Mouse (Mus musculus): Measurements from ENCODE around the gene Lrrc74b. TPM values are rescaled to one million over a fixed set of nuclear protein-coding genes. Genes with fewer than 3 reads are reported as not detected.
A peak's percentile ranks its signal among the peaks of the same experiment; 100 is the strongest.
"Not testable (repeated sequence)": the region's sequence is repeated elsewhere in the genome, so short reads cannot be mapped to it uniquely, and the experiment has no call there.

Lrrc74b gene
- polyA plus RNA-seq, 1 experiment from 2014 or later = 0.52 TPM

- Histone ChIP-seq H3K27ac (ENCODE audit: low read depth, low read length) (0 out of 2 replicates have a peak overlapping the region, but pooled peaks have one; percentile 20), H3K27me3 (ENCODE audit: control insufficient read depth, insufficient read depth, low read length) (no peaks in the 10 kb centered on the region; the same call in 1 of the 2 replicates), H3K4me2 (replicated peaks; ENCODE audit: low read depth, low read length) (0 out of 2 replicates have a peak overlapping the region, but pooled peaks have one; percentile 25), H3K9me3 (ENCODE audit: control insufficient read depth, low read length) (no peaks in the 10 kb centered on the region), H3K36me3 (ENCODE audit: control insufficient read depth, insufficient read depth, low read length) (no peaks in the 10 kb centered on the region), H3K4me3 (ENCODE audit: low read depth, low read length) (no peak overlapping the region), H3K4me1 (replicated peaks; ENCODE audit: control insufficient read depth, insufficient read depth, low read length) (peaks cover 28% of the 10 kb centered on the region), H3K9ac (ENCODE audit: low read depth, low read length) (no peak overlapping the region)
- ATAC-seq (ENCODE audit: low FRiP score) (0 out of 2 replicates have a peak, but pooled peaks have one; percentile 13), DNase-seq (ENCODE audit: low spot score) (peak; percentile 85)
- 2% methylated on average over 5 of the region's 5 CpGs for WGBS
Observed at GRCm38 (mm10) chr16:17557947-17558480, 3.0 kb downstream of the Lrrc74b start.

- Histone ChIP-seq H3K27ac (ENCODE audit: low read depth, low read length) (no peak overlapping the region), H3K4me1 (replicated peaks; ENCODE audit: control insufficient read depth, insufficient read depth, low read length) (peaks cover 28% of the 10 kb centered on the region)
- WGBS = 54% methylated on average over 4 of the region's 4 CpGs
Observed at GRCm38 (mm10) chr16:17556907-17557306, 4.1 kb downstream of the Lrrc74b start.

GRCm38 (mm10) chr16:17556180-17556579, 4.9 kb downstream of the Lrrc74b start:
- Histone ChIP-seq H3K9ac (ENCODE audit: low read depth, low read length) (no peak overlapping the region), H3K4me1 (replicated peaks; ENCODE audit: control insufficient read depth, insufficient read depth, low read length) (peaks cover 28% of the 10 kb centered on the region), H3K27me3 (ENCODE audit: control insufficient read depth, insufficient read depth, low read length) (no peaks in the 10 kb centered on the region), H3K27ac (ENCODE audit: low read depth, low read length) (no peak overlapping the region), H3K4me2 (replicated peaks; ENCODE audit: low read depth, low read length) (no peak overlapping the region), H3K4me3 (ENCODE audit: low read depth, low read length) (no peak overlapping the region), H3K36me3 (ENCODE audit: control insufficient read depth, insufficient read depth, low read length) (no peaks in the 10 kb centered on the region), H3K9me3 (ENCODE audit: control insufficient read depth, low read length) (no peaks in the 10 kb centered on the region)
- no peak for DNase-seq (ENCODE audit: low spot score)
- no peak for ATAC-seq (ENCODE audit: low FRiP score)
- WGBS = 81% methylated on average over 4 of the region's 4 CpGs

More at GRCm38 (mm10) chr16:17556907-17557306, 4.1 kb downstream of the Lrrc74b start:
- DNase-seq (ENCODE audit: low spot score) (no peak), ATAC-seq (ENCODE audit: low FRiP score) (no peak)
- H3K9me3 ChIP-seq (ENCODE audit: control insufficient read depth, low read length) = no peaks in the 10 kb centered on the region
- H3K4me3 ChIP-seq (ENCODE audit: low read depth, low read length) = no peak overlapping the region
- no peaks in the 10 kb centered on the region; the same call in 1 of the 2 replicates for H3K27me3 ChIP-seq (ENCODE audit: control insufficient read depth, insufficient read depth, low read length)
- H3K36me3 ChIP-seq (ENCODE audit: control insufficient read depth, insufficient read depth, low read length) = no peaks in the 10 kb centered on the region
- no peak overlapping the region for H3K9ac ChIP-seq (ENCODE audit: low read depth, low read length)
- no peak overlapping the region for H3K4me2 ChIP-seq (replicated peaks; ENCODE audit: low read depth, low read length)

GRCm38 (mm10) chr16:17554702-17555101, 6.3 kb downstream of the Lrrc74b start:
- 10% methylated on average over 4 of the region's 4 CpGs for WGBS
- Histone ChIP-seq H3K27ac (ENCODE audit: low read depth, low read length) (peak overlapping the region; percentile 51), H3K4me1 (replicated peaks; ENCODE audit: control insufficient read depth, insufficient read depth, low read length) (peaks cover 24% of the 10 kb centered on the region), H3K4me2 (replicated peaks; ENCODE audit: low read depth, low read length) (peak overlapping the region; percentile 6; the same call in 1 of the 2 replicates)
- H3K36me3 ChIP-seq (ENCODE audit: control insufficient read depth, insufficient read depth, low read length); H3K9ac ChIP-seq (ENCODE audit: low read depth, low read length); H3K9me3 ChIP-seq (ENCODE audit: control insufficient read depth, low read length); H3K4me3 ChIP-seq (ENCODE audit: low read depth, low read length); H3K27me3 ChIP-seq (ENCODE audit: control insufficient read depth, insufficient read depth, low read length): not testable (repeated sequence)
- DNase-seq (ENCODE audit: low spot score) (peak; percentile 55), ATAC-seq (ENCODE audit: low FRiP score) (peak; percentile 60)

- no peaks in the 10 kb centered on the region for H3K36me3 ChIP-seq (ENCODE audit: control insufficient read depth, insufficient read depth, low read length)
- H3K4me1 ChIP-seq (replicated peaks; ENCODE audit: control insufficient read depth, insufficient read depth, low read length) = peaks cover 21% of the 10 kb centered on the region
- H3K27me3 ChIP-seq (ENCODE audit: control insufficient read depth, insufficient read depth, low read length) = no peaks in the 10 kb centered on the region
- H3K4me2 ChIP-seq (replicated peaks; ENCODE audit: low read depth, low read length) = peak overlapping the region; percentile 42
- H3K9me3 ChIP-seq (ENCODE audit: control insufficient read depth, low read length) = no peaks in the 10 kb centered on the region
- 7% methylated on average over 18 of the region's 18 CpGs for WGBS
- 0 out of 2 replicates have a peak overlapping the region, but pooled peaks have one; percentile 8 for H3K4me3 ChIP-seq (ENCODE audit: low read depth, low read length)
- peak overlapping the region; percentile 42 for H3K9ac ChIP-seq (ENCODE audit: low read depth, low read length)
- DNase-seq (ENCODE audit: low spot score) (peak; percentile 52), ATAC-seq (ENCODE audit: low FRiP score) (peak; percentile 83)
- peak overlapping the region; percentile 51 for H3K27ac ChIP-seq (ENCODE audit: low read depth, low read length)
Observed at GRCm38 (mm10) chr16:17553910-17554685, 6.9 kb downstream of the Lrrc74b start.

- WGBS = 82% methylated on average over 7 of the region's 7 CpGs
- DNase-seq (ENCODE audit: low spot score) (no peak), ATAC-seq (ENCODE audit: low FRiP score) (no peak)
- Histone ChIP-seq H3K4me1 (replicated peaks; ENCODE audit: control insufficient read depth, insufficient read depth, low read length) (peaks cover 10% of the 10 kb centered on the region), H3K9ac (ENCODE audit: low read depth, low read length) (no peak overlapping the region), H3K4me3 (ENCODE audit: low read depth, low read length) (no peak overlapping the region), H3K27me3 (ENCODE audit: control insufficient read depth, insufficient read depth, low read length) (no peaks in the 10 kb centered on the region), H3K4me2 (replicated peaks; ENCODE audit: low read depth, low read length) (no peak overlapping the region), H3K27ac (ENCODE audit: low read depth, low read length) (no peak overlapping the region), H3K36me3 (ENCODE audit: control insufficient read depth, insufficient read depth, low read length) (no peaks in the 10 kb centered on the region), H3K9me3 (ENCODE audit: control insufficient read depth, low read length) (no peaks in the 10 kb centered on the region)
Observed at GRCm38 (mm10) chr16:17552837-17553236, 8.2 kb downstream of the Lrrc74b start.

GRCm38 (mm10) chr16:17542632-17543031, 18.4 kb downstream of the Lrrc74b start:
- Histone ChIP-seq H3K4me3 (ENCODE audit: low read depth, low read length) (no peak overlapping the region), H3K36me3 (ENCODE audit: control insufficient read depth, insufficient read depth, low read length) (no peaks in the 10 kb centered on the region), H3K27me3 (ENCODE audit: control insufficient read depth, insufficient read depth, low read length) (no peaks in the 10 kb centered on the region), H3K4me1 (replicated peaks; ENCODE audit: control insufficient read depth, insufficient read depth, low read length) (no peaks in the 10 kb centered on the region), H3K4me2 (replicated peaks; ENCODE audit: low read depth, low read length) (no peak overlapping the region), H3K9ac (ENCODE audit: low read depth, low read length) (no peak overlapping the region), H3K9me3 (ENCODE audit: control insufficient read depth, low read length) (no peaks in the 10 kb centered on the region), H3K27ac (ENCODE audit: low read depth, low read length) (no peak overlapping the region)
- DNase-seq (ENCODE audit: low spot score) = no peak
- WGBS = 83% methylated on average over 2 of the region's 2 CpGs
- ATAC-seq (ENCODE audit: low FRiP score) = no peak

GRCm38 (mm10) chr16:17536584-17536983, 24.5 kb downstream of the Lrrc74b start:
- DNase-seq (ENCODE audit: low spot score) = no peak
- no peaks in the 10 kb centered on the region for H3K4me1 ChIP-seq (replicated peaks; ENCODE audit: control insufficient read depth, insufficient read depth, low read length)
- no peak overlapping the region for H3K4me3 ChIP-seq (ENCODE audit: low read depth, low read length)
- no peak overlapping the region for H3K27ac ChIP-seq (ENCODE audit: low read depth, low read length)
- H3K27me3 ChIP-seq (ENCODE audit: control insufficient read depth, insufficient read depth, low read length) = no peaks in the 10 kb centered on the region
- H3K9me3 ChIP-seq (ENCODE audit: control insufficient read depth, low read length) = no peaks in the 10 kb centered on the region
- no peaks in the 10 kb centered on the region for H3K36me3 ChIP-seq (ENCODE audit: control insufficient read depth, insufficient read depth, low read length)
- no peak overlapping the region for H3K9ac ChIP-seq (ENCODE audit: low read depth, low read length)
- no peak for ATAC-seq (ENCODE audit: low FRiP score)
- no peak overlapping the region for H3K4me2 ChIP-seq (replicated peaks; ENCODE audit: low read depth, low read length)
- WGBS = 88% methylated on average over 3 of the region's 3 CpGs
